Mouse (Mus musculus) heart, adult 11 months (tissue): ENCODE measurements at regions not wholly inside any gene's neighbourhood (a gene's known extent, or its start where the extent isn't known, plus 50 kb on each side); places are given as distances from the start of the nearest gene placed in this dataset.
A peak's percentile ranks its signal among the peaks of the same experiment; 100 is the strongest.

Experiments
- DNase-seq: peaks from one replicate; pipeline ENCODE4 v3.0.0; 2022

- no peak for DNase-seq
Observed at GRCm38 (mm10) chr10:126734661-126735060, 166.5 kb downstream of the Atp23 start.

- no peak for DNase-seq
Observed at GRCm38 (mm10) chr10:126727840-126728239, 173.3 kb downstream of the Atp23 start.

GRCm38 (mm10) chr10:126717961-126718360 is 183.2 kb downstream of the Atp23 start:
- no peak for DNase-seq

GRCm38 (mm10) chr10:126711758-126712157 is 189.4 kb downstream of the Atp23 start:
- no peak for DNase-seq

- DNase-seq = no peak
Observed at GRCm38 (mm10) chr10:126709219-126709917, 191.8 kb downstream of the Atp23 start.

GRCm38 (mm10) chr10:126708730-126709129 is 192.4 kb downstream of the Atp23 start:
- no peak for DNase-seq

- no peak for DNase-seq
Observed at GRCm38 (mm10) chr10:126708215-126708614, 192.9 kb downstream of the Atp23 start.

GRCm38 (mm10) chr10:126697086-126697485 is 204.1 kb downstream of the Atp23 start:
- DNase-seq = peak; percentile 52

- DNase-seq = no peak
Observed at GRCm38 (mm10) chr10:126690914-126691673, 210.1 kb downstream of the Atp23 start.

- DNase-seq = no peak
Observed at GRCm38 (mm10) chr10:126680275-126681184, 220.6 kb downstream of the Atp23 start.

- DNase-seq = no peak
Observed at GRCm38 (mm10) chr10:126679224-126680120, 221.7 kb downstream of the Atp23 start.

- no peak for DNase-seq
Observed at GRCm38 (mm10) chr10:126673437-126673836, 227.7 kb downstream of the Atp23 start.

- no peak for DNase-seq
Observed at GRCm38 (mm10) chr10:126664408-126665083, 236.6 kb downstream of the Atp23 start.

GRCm38 (mm10) chr10:126663461-126664013 is 237.6 kb downstream of the Atp23 start:
- DNase-seq = no peak

- DNase-seq = no peak
Observed at GRCm38 (mm10) chr10:126662765-126663164, 238.4 kb downstream of the Atp23 start.

GRCm38 (mm10) chr10:126661095-126661615 is 240.0 kb downstream of the Atp23 start:
- DNase-seq = no peak

GRCm38 (mm10) chr10:126660024-126660423 is 241.1 kb downstream of the Atp23 start:
- DNase-seq = no peak

GRCm38 (mm10) chr10:126652693-126653092 is 248.5 kb downstream of the Atp23 start:
- no peak for DNase-seq

GRCm38 (mm10) chr10:126646587-126646986 is 254.6 kb downstream of the Atp23 start:
- peak; percentile 54 for DNase-seq

GRCm38 (mm10) chr10:126641792-126642289 is 259.3 kb downstream of the Atp23 start:
- peak; percentile 85 for DNase-seq

- DNase-seq = peak; percentile 60
Observed at GRCm38 (mm10) chr10:126634731-126635130, 266.4 kb downstream of the Atp23 start.
